Mouse (Mus musculus) limb, embryonic 12.5 days (tissue): ENCODE results near the gene D16Ertd472e. TPM values are rescaled to one million over a fixed set of nuclear protein-coding genes. Genes with fewer than 3 reads are reported as not detected.

ENCODE experiments used
- ATAC-seq: fragments of 200-750 bp; cut with Nextera tagmentation; 2 replicates; pipeline ENCODE4 v1.8.0; 2017; ENCODE audit warnings: low read depth, moderate TSS enrichment; ENCODE audit not compliant: insufficient number of reproducible peaks, insufficient read depth, low FRiP score, low TSS enrichment
- H3K27ac ChIP-seq: fragments of 300-500 bp; sonication (generic); 2 replicates; pipeline ENCODE4 v1.5.1; 2016; ENCODE audit warnings: mild to moderate bottlenecking, moderate library complexity
- H3K27me3 ChIP-seq: fragments of 300-500 bp; sonication (generic); 2 replicates; pipeline ENCODE4 v1.6.1; 2016; ENCODE audit warnings: mild to moderate bottlenecking, moderate library complexity
- H3K36me3 ChIP-seq: fragments of 300-500 bp; sonication (generic); 2 replicates; pipeline ENCODE4 v1.6.1; 2016; ENCODE audit warnings: mild to moderate bottlenecking, moderate library complexity
- H3K4me1 ChIP-seq: fragments of 300-500 bp; sonication (generic); replicated peaks from 2 replicates; pipeline ENCODE4 v1.6.1; 2016
- H3K4me2 ChIP-seq: fragments of 300-500 bp; sonication (generic); 2 replicates; pipeline ENCODE4 v1.6.1; 2016; ENCODE audit warnings: mild to moderate bottlenecking, moderate library complexity
- H3K4me3 ChIP-seq: fragments of 300-500 bp; sonication (generic); replicated peaks from 2 replicates; pipeline ENCODE4 v1.5.1; 2016; ENCODE audit warnings: mild to moderate bottlenecking
- H3K9ac ChIP-seq: fragments of 300-500 bp; sonication (generic); replicated peaks from 2 replicates; pipeline ENCODE4 v1.6.1; 2016; ENCODE audit warnings: mild to moderate bottlenecking, moderate library complexity
- H3K9me3 ChIP-seq: fragments of 300-500 bp; sonication (generic); 2 replicates; pipeline ENCODE4 v1.6.1; 2016; ENCODE audit warnings: mild to moderate bottlenecking, moderate library complexity
- WGBS: fragments of 180-500 bp; shearing (Covaris S2); methylation state at CpG from one replicate; pipeline ENCODE4 v1.1.7; 2016; 5-methylcytosine and 5-hydroxymethylcytosine counted together
- polyA plus RNA-seq: library from polyadenylated mRNA; unstranded; fragments of >200 nt; fragmentation: Nextera tagmentation; extraction: Ambion mirVana; gene quantifications from 2 replicates; pipeline ENCODE4 v1.2.1, GENCODE M21; 2016

D16Ertd472e gene
- polyA plus RNA-seq, 1 experiment from 2014 or later, result 27.8 TPM

DNA sequence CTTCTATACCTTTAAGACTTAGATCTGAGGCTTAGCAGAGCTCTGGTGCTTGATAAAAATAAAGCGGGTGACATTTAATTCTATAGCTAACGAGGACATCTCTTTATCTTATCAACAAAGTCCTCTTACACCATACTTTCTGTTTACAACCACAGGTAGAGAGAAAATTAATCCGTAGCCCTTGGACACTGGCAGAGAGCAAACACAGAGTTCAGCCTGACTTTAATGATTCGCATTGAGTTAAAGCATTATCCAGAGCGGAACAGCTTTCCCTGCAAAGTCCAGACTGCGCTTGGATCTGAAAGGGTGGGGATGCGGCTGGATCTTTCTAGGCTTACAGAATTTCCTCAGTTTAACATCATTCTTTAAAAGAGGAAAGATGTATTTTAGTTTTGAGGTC lies 10.1 kb upstream of the D16Ertd472e start:
- Histone ChIP-seq H3K9ac (no peak overlapping the region), H3K4me2 (no peak overlapping the region), H3K27ac (no peak overlapping the region), H3K36me3 (no peaks in the 10 kb centered on the region), H3K4me3 (no peak overlapping the region), H3K27me3 (no peaks in the 10 kb centered on the region), H3K9me3 (no peaks in the 10 kb centered on the region), H3K4me1 (no peaks in the 10 kb centered on the region)
- ATAC-seq, result no peak
- 88% methylated on average over 7 of the region's 7 CpGs for WGBS

DNA sequence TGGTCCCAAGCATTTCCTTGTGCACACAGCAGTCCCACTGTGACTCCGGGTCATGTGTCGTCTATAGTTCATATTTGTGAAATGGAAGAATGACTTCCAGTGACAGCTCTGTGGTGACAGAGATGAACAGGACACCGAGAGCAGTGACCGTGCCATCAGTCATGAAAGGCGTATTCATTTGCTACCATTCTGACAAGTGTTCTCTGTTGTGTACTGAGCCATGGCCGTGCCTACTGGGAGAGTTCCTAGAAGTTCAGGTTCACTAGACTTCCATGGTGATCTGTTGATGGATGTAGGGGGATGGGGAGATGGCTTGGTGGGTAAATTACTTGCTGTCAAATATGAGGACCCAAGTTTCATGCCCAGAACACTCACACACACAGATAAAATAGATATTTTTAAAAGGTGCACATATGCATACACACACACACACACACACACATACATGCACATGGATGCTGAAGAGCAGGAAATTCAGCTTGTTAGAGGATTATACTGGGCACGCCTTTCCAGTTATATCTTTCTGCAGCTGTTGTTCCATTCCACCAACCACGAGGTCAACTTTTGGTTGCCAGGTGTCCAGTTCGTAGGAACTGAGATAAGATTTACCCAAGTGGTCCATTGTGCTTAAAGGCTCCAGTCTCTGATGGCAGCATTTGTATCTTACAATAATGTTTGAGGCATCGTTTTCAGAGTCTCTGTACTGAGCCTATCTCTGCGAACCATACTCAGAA lies 9.3 kb upstream of the D16Ertd472e start:
- no peak overlapping the region for H3K4me2 ChIP-seq
- no peaks in the 10 kb centered on the region for H3K27me3 ChIP-seq
- no peak for ATAC-seq
- H3K9me3 ChIP-seq, result 0 out of 2 replicates have a peak, but pooled peaks cover under 1% of the 10 kb centered on the region
- no peak overlapping the region for H3K27ac ChIP-seq
- H3K36me3 ChIP-seq, result no peaks in the 10 kb centered on the region
- no peak overlapping the region for H3K9ac ChIP-seq
- H3K4me1 ChIP-seq, result no peaks in the 10 kb centered on the region
- H3K4me3 ChIP-seq, result no peak overlapping the region
- 87% methylated on average over 11 of the region's 11 CpGs for WGBS

DNA sequence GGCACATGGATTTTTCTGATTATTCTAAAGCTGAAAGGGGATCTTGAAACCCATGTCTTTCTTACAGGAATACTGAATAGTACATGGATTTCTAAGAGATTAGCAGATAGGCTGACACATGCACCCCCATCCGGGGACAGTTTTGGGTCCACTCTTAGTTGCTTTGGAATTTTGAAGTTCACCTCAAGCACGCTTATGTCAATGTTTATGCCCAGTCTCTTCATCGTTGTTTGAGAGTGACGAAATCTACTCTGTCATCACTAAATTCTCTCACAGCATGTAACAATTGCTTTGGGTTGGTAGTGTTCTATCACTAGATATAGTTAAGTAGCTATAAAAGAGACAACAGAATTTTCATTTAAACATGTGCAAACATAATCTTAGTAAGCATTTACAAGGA lies 8.7 kb upstream of the D16Ertd472e start:
- WGBS, result 86% methylated on average over 4 of the region's 4 CpGs
- H3K27ac ChIP-seq, result no peak overlapping the region
- no peak for ATAC-seq
- H3K4me3 ChIP-seq, result no peak overlapping the region
- no peak overlapping the region for H3K4me2 ChIP-seq
- 0 out of 2 replicates have a peak, but pooled peaks cover 4% of the 10 kb centered on the region for H3K9me3 ChIP-seq
- H3K4me1 ChIP-seq, result no peaks in the 10 kb centered on the region
- H3K27me3 ChIP-seq, result no peaks in the 10 kb centered on the region
- H3K36me3 ChIP-seq, result no peaks in the 10 kb centered on the region
- no peak overlapping the region for H3K9ac ChIP-seq

DNA sequence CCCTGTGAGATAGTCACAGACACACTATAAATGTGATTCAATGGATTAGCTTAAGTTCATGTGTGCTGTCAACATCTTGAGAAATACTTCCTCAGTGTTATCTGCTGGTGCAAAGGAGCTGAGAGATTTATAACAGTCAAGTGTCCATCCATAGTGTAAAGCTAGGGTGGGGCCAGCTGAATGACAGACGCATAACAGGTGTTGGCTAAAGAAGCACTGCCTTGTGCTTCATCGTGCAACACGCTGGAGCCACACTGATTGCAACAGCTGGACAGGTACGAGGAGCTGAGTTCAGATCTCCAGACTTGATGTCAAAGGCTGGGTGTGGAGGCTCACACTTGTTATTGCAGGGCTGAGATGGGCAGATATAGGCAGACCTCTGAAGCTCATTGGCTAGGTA lies 7.5 kb upstream of the D16Ertd472e start:
- ATAC-seq, result no peak
- no peak overlapping the region for H3K27ac ChIP-seq
- no peak overlapping the region for H3K4me2 ChIP-seq
- no peak overlapping the region for H3K4me3 ChIP-seq
- H3K9ac ChIP-seq, result no peak overlapping the region
- H3K4me1 ChIP-seq, result no peaks in the 10 kb centered on the region
- H3K27me3 ChIP-seq, result no peaks in the 10 kb centered on the region
- 75% methylated on average over 4 of the region's 4 CpGs for WGBS
- H3K9me3 ChIP-seq, result 0 out of 2 replicates have a peak, but pooled peaks cover 4% of the 10 kb centered on the region
- no peaks in the 10 kb centered on the region for H3K36me3 ChIP-seq

DNA sequence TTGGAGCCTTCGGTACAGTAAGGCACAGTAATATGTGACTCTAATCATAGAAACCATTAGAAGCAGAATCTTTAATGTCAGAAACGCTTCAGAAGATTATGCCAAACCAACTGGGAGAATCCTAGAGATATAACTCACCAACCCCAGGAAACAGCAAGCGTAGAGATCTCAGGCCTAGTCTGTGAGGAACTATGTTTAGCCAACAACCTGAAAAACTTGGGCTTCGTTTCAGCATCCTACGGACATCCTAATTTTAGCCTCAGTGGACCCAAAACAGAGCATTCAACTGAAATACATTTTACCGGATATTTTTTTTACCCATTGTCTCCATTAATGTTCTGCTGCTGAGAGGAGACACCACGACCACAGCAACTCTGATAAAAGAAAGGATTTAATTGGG lies 3.9 kb upstream of the D16Ertd472e start:
- Histone ChIP-seq H3K27ac (no peak overlapping the region), H3K27me3 (no peaks in the 10 kb centered on the region), H3K9me3 (0 out of 2 replicates have a peak, but pooled peaks cover 4% of the 10 kb centered on the region), H3K4me2 (no peak overlapping the region), H3K4me1 (no peaks in the 10 kb centered on the region), H3K9ac (no peak overlapping the region), H3K36me3 (no peaks in the 10 kb centered on the region), H3K4me3 (no peak overlapping the region)
- 93% methylated on average over 7 of the region's 7 CpGs for WGBS
- no peak for ATAC-seq

DNA sequence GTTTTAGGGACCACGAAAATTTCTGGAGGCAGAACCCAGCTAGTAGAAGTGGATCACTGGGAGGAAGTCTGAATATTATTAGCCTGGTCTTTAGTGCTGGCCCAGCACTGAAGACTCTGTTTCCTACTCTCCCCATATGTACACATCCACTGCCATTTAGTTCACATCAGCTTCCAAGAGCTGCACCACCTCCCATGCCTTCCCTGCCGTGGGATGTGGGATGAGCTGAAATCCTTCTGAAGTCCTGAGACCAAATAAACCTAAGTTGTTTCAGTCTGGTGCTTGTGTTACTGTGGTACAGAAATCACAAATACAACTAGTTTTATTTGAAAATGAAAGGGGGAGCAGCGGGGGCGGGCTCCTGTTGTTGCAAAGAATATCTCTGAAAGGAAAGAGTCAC lies 2.9 kb upstream of the D16Ertd472e start:
- no peaks in the 10 kb centered on the region for H3K27me3 ChIP-seq
- no peak overlapping the region for H3K4me2 ChIP-seq
- no peak overlapping the region for H3K9ac ChIP-seq
- no peaks in the 10 kb centered on the region for H3K36me3 ChIP-seq
- WGBS, result 92% methylated on average over 4 of the region's 4 CpGs
- H3K4me3 ChIP-seq, result no peak overlapping the region
- 0 out of 2 replicates have a peak, but pooled peaks cover 4% of the 10 kb centered on the region for H3K9me3 ChIP-seq
- peaks cover 8% of the 10 kb centered on the region for H3K4me1 ChIP-seq
- no peak for ATAC-seq
- H3K27ac ChIP-seq, result no peak overlapping the region

DNA sequence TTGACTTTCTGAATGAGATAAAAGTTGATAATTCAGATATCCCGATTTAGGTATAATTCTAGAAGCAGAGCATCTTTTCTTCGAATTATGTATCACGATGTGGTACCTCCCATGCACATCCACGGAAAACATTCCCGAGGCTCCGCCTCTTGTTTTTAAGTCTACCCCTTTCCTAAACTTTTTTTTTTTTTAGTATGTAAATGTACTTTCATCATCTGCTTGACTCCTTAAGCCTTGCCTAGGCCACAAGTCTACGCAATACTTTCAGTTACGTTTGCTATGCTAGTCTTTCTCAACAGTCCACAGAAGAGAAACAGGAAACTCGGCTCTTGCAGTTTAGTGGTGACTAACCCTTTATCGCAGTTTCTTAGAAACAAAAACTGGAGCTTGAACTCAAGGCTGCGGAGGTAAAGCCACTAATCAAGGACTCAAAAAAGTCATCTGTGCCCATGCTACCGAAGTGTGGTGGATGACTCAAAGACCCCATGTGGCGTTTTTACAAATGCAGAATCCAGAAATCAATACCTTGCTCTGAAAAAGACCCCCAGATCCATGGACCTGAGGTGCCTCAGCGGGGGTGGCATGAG lies 670 bp upstream of the D16Ertd472e start:
- H3K9ac ChIP-seq, result peak overlapping the region; percentile 89
- peak overlapping the region; percentile 95 for H3K27ac ChIP-seq
- H3K27me3 ChIP-seq, result no peaks in the 10 kb centered on the region
- H3K4me2 ChIP-seq, result peak overlapping the region; percentile 62
- peak overlapping the region; percentile 76 for H3K4me3 ChIP-seq
- H3K36me3 ChIP-seq, result peaks cover 6% of the 10 kb centered on the region; the same call in 1 of the 2 replicates
- 0 out of 2 replicates have a peak, but pooled peaks cover 4% of the 10 kb centered on the region for H3K9me3 ChIP-seq
- 27% methylated on average over 14 of the region's 14 CpGs for WGBS
- H3K4me1 ChIP-seq, result peaks cover 28% of the 10 kb centered on the region
- no peak for ATAC-seq

DNA sequence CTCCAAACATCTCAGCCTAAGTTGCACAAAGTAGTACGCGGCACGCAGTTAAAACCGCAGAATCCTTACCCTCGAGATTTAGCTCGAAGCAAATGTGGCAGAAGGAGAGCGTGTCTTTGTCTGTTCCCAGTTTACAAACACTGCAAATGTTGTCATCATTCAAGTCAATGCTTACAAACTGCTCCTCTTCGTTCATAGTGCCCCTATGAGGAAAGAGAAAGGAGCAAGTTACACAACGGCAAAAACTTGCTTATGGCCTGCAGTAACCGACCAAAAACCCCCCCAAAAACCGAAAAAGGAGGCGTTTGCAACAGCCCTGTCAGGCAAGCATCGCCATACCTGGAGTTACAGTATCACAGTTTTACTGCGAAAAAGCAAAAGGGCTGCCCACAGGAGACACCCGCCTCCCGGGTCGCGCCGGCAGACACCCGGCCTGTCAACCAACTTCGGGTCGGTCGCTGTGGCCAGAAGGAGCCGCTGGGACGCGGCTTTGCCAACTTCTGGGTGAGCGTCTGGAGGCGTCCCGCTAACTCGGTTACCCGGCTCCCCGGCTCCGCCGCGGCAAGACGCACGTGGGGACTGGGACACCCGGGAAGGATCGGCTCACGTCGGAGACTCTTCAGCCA lies 543 bp downstream of the D16Ertd472e start:
- Histone ChIP-seq H3K27ac (peak overlapping the region; percentile 95), H3K4me3 (peak overlapping the region; percentile 76), H3K4me1 (peaks cover 28% of the 10 kb centered on the region), H3K4me2 (peak overlapping the region; percentile 62), H3K9me3 (0 out of 2 replicates have a peak, but pooled peaks cover 4% of the 10 kb centered on the region), H3K27me3 (no peaks in the 10 kb centered on the region), H3K9ac (peak overlapping the region; percentile 89), H3K36me3 (peaks cover 9% of the 10 kb centered on the region; the same call in 1 of the 2 replicates)
- under 1% methylated on average over 41 of the region's 41 CpGs for WGBS
- peak; percentile 72; the same call in 1 of the 2 replicates for ATAC-seq

DNA sequence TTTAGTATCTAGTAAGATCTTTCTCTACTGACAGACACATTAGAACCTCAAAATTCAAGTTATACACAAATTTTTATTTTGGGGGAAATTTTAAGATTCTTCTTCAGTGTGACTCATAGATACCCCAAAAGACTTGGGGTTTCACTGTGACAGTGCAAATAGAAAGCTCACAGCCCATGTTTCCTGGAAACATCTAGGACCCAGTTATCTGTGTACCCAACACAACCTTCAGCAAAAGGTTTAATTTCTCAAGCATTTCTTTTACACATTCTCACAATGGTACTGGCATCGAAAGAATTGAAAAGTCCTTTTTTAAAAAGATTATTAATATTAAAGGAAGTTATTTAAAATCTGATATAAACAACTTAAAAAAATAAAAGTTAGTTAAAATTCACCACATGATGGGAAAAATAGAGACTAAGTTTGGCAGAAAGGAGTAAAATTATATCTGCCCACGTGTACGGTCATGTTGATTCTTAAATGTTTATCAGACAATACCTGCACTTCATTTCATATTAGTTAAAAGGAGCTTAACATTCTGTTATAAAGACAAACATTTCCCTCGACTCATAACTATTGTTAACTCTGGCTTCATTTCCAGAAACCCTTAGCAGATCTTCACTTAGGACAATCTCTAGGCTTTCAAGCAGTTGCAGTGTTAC lies 1.2 kb downstream of the D16Ertd472e start:
- Histone ChIP-seq H3K36me3 (peaks cover 9% of the 10 kb centered on the region; the same call in 1 of the 2 replicates), H3K4me3 (peak overlapping the region; percentile 76), H3K27ac (peak overlapping the region; percentile 95; the same call in 1 of the 2 replicates), H3K4me2 (peak overlapping the region; percentile 62), H3K27me3 (no peaks in the 10 kb centered on the region), H3K9ac (peak overlapping the region; percentile 89), H3K4me1 (peaks cover 28% of the 10 kb centered on the region), H3K9me3 (no peaks in the 10 kb centered on the region)
- 39% methylated on average over 4 of the region's 4 CpGs for WGBS
- ATAC-seq, result no peak

DNA sequence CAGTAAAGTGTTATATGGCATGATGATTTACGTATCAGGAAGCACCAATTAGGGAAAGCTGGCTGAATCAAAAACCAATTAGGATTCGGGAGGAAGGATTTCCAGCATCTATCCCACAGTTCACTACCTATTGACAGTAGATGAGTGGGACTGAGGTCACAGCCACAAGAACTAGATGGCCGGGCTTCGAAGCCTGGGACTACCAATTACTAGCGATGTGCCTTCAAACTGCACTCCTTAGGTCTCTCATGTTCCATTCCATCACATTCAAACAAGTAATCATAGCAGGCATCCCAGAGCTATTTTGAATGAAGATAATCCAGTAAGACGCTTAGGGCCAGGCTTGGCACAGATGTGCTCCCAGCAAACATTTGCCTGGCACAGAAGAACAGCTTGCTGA lies 2.3 kb downstream of the D16Ertd472e start:
- Histone ChIP-seq H3K27ac (no peak overlapping the region), H3K27me3 (no peaks in the 10 kb centered on the region), H3K4me1 (peaks cover 28% of the 10 kb centered on the region), H3K9ac (peak overlapping the region; percentile 35; the same call in 1 of the 2 replicates), H3K4me3 (peak overlapping the region; percentile 22), H3K9me3 (no peaks in the 10 kb centered on the region), H3K4me2 (peak overlapping the region; percentile 62), H3K36me3 (peaks cover 9% of the 10 kb centered on the region; the same call in 1 of the 2 replicates)
- ATAC-seq, result no peak
- 40% methylated on average over 6 of the region's 6 CpGs for WGBS

DNA sequence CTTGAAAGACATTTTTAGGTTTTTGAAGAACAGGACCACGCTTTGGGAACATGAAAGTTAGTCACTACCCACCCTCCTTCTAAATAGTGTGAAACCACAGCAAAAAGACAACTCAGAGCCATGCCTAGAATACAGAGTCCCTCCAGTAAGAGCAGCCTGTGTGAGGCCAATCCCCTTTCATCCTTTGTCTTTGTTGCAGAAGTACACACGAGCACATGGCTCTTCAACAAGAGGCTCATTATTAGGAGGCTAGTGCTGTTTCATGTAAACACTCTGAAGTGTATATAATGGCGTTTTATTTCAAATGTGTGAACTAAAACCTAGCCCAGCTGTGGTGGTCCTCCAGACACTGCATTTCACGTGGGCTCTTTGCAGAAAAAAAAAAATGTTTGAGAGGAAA lies 3.5 kb downstream of the D16Ertd472e start:
- 58% methylated on average over 4 of the region's 4 CpGs for WGBS
- no peak overlapping the region for H3K9ac ChIP-seq
- no peak overlapping the region; the same call in 1 of the 2 replicates for H3K4me2 ChIP-seq
- H3K9me3 ChIP-seq, result no peaks in the 10 kb centered on the region
- no peak overlapping the region for H3K4me3 ChIP-seq
- peaks cover 9% of the 10 kb centered on the region; the same call in 1 of the 2 replicates for H3K36me3 ChIP-seq
- H3K27me3 ChIP-seq, result no peaks in the 10 kb centered on the region
- H3K27ac ChIP-seq, result no peak overlapping the region
- H3K4me1 ChIP-seq, result peaks cover 28% of the 10 kb centered on the region
- no peak for ATAC-seq
